Comparison of ENCODE assay signal across 35 mouse cellular contexts in genomic region chr1:107528325-107529078, GRCm38 (mm10). TPM values are rescaled to one million over a fixed set of nuclear protein-coding genes. Genes with fewer than 3 reads are reported as not detected.
A peak's percentile ranks its signal among the peaks of the same experiment; 100 is the strongest.
DNase-seq lines count a peak whose midpoint lies in the region; ATAC-seq and TF ChIP-seq lines count a peak whose summit lies in the region.
"Had no signal": no experiment of that assay in that cellular context is flagged by ENCODE, and none has a peak within 500 bp of the region (broad histone marks: within the 10 kb centered on the region; RNA-seq: fewer than 3 reads in every experiment).

No protein-coding gene starts in this region.

- H3K27me3 ChIP-seq in embryonic facial prominence, embryonic 14.5 days (replicated peaks; ENCODE audit: control insufficient read depth, insufficient read depth, low read length): no peaks in the 10 kb centered on the region
- H3K27me3 ChIP-seq in embryonic facial prominence, embryonic 10.5 days (replicated peaks; ENCODE audit: low read depth, poor library complexity, severe bottlenecking): no peaks in the 10 kb centered on the region
- H3K27me3 ChIP-seq in stomach, postnatal 0 days (ENCODE audit: control insufficient read depth, insufficient read depth, low read length): no peaks in the 10 kb centered on the region
- no peaks in the 10 kb centered on the region for H3K27me3 ChIP-seq in midbrain, embryonic 10.5 days (ENCODE audit: low read depth, poor library complexity, severe bottlenecking)
- H3K27me3 ChIP-seq: heart, embryonic 15.5 days; kidney, embryonic 15.5 days; liver, embryonic 15.5 days; lung, embryonic 15.5 days; neural tube, embryonic 13.5 days had no signal

- TF ChIP-seq CTCF in embryonic fibroblast, embryonic 13.5 days (IDR thresholded peaks at IDR 0.05; ENCODE audit: borderline replicate concordance, insufficient read depth, low read length): no peak
- TF ChIP-seq CTCF in stomach, postnatal 0 days (IDR thresholded peaks at IDR 0.05; ENCODE audit: low read depth): no peak

- ATAC-seq in embryonic facial prominence, embryonic 14.5 days (ENCODE audit: low read depth): no peak
- ATAC-seq in megakaryocyte, adult 5-6 weeks (ENCODE audit: poor library complexity, severe bottlenecking): peak; percentile 79
- ATAC-seq in stomach, postnatal 0 days (ENCODE audit: low FRiP score, low TSS enrichment): no peak; the same call in 1 of the 2 replicates
- ATAC-seq: forebrain, embryonic 16.5 days; hindbrain, embryonic 16.5 days had no signal

- peak; percentile 68 for DNase-seq in embryonic facial prominence, embryonic 14.5 days (ENCODE audit: low spot score)
- no peak for DNase-seq in embryonic facial prominence, embryonic 10.5 days (ENCODE audit: low spot score)
- DNase-seq in stomach, postnatal 0 days (ENCODE audit: low spot score): no peak
- no peak for DNase-seq in yolk sac, embryonic 10.5 days (ENCODE audit: low spot score)
- no peak for DNase-seq in right cerebral cortex, postnatal 14 days
- DNase-seq in midbrain, embryonic 10.5 days (ENCODE audit: low spot score): no peak
- DNase-seq: adrenal gland, postnatal 14 days; cerebellum, adult 18-20 months; cerebellum, postnatal 10 days; kidney, adult 18-20 months; kidney, postnatal 36 days; left cerebral cortex, postnatal 4 days; liver; spleen, adult 18-20 months; thymus, adult 18-20 months; thymus, postnatal 25 days had no signal

- no peaks in the 10 kb centered on the region for H3K36me3 ChIP-seq in embryonic facial prominence, embryonic 14.5 days (ENCODE audit: control insufficient read depth, insufficient read depth, low read length)
- H3K36me3 ChIP-seq in embryonic facial prominence, embryonic 10.5 days (replicated peaks): no peaks in the 10 kb centered on the region
- no peaks in the 10 kb centered on the region for H3K36me3 ChIP-seq in stomach, postnatal 0 days (ENCODE audit: control insufficient read depth, insufficient read depth, low read length)
- H3K36me3 ChIP-seq in midbrain, embryonic 10.5 days: no peaks in the 10 kb centered on the region
- H3K36me3 ChIP-seq: G1E; heart, embryonic 15.5 days; kidney, embryonic 15.5 days; liver, embryonic 15.5 days; lung, embryonic 15.5 days; neural tube, embryonic 13.5 days had no signal

- no peak overlapping the region for H3K4me2 ChIP-seq in embryonic facial prominence, embryonic 14.5 days (ENCODE audit: low read depth, low read length)
- no peak overlapping the region for H3K4me2 ChIP-seq in stomach, postnatal 0 days (replicated peaks; ENCODE audit: low read depth)
- H3K4me2 ChIP-seq: heart, embryonic 15.5 days; kidney, embryonic 15.5 days; liver, embryonic 15.5 days; lung, embryonic 15.5 days; midbrain, embryonic 11.5 days; neural tube, embryonic 13.5 days had no signal

- TF ChIP-seq POLR2A in embryonic fibroblast, embryonic 13.5 days (IDR thresholded peaks at IDR 0.05; ENCODE audit: low read depth, low read length): no peak

- no peak overlapping the region for H3K9ac ChIP-seq in embryonic facial prominence, embryonic 14.5 days (ENCODE audit: low read depth, low read length)
- no peak overlapping the region for H3K9ac ChIP-seq in stomach, postnatal 0 days (ENCODE audit: low read length)
- H3K9ac ChIP-seq: heart, embryonic 15.5 days; kidney, embryonic 15.5 days; liver, embryonic 15.5 days; lung, embryonic 15.5 days; neural tube, embryonic 13.5 days had no signal

- no peaks in the 10 kb centered on the region for H3K4me1 ChIP-seq in embryonic facial prominence, embryonic 14.5 days (ENCODE audit: control insufficient read depth, insufficient read depth, low read length)
- no peaks in the 10 kb centered on the region for H3K4me1 ChIP-seq in embryonic facial prominence, embryonic 10.5 days
- H3K4me1 ChIP-seq in embryonic fibroblast, embryonic 13.5 days (ENCODE audit: control insufficient read depth, insufficient read depth, low read length): no peaks in the 10 kb centered on the region; the same call in 1 of the 2 replicates
- no peaks in the 10 kb centered on the region for H3K4me1 ChIP-seq in stomach, postnatal 0 days (replicated peaks; ENCODE audit: control insufficient read depth, insufficient read depth)
- H3K4me1 ChIP-seq in midbrain, embryonic 10.5 days: no peaks in the 10 kb centered on the region
- H3K4me1 ChIP-seq: heart, embryonic 15.5 days; kidney, embryonic 15.5 days; liver, embryonic 15.5 days; lung, embryonic 15.5 days; neural tube, embryonic 13.5 days had no signal

- peak; percentile 25 for TF ChIP-seq EP300 in stomach, postnatal 0 days (optimal IDR thresholded peaks at IDR 0.05)

- no peaks in the 10 kb centered on the region for H3K9me3 ChIP-seq in embryonic facial prominence, embryonic 14.5 days (ENCODE audit: control insufficient read depth, low read length)
- no peaks in the 10 kb centered on the region for H3K9me3 ChIP-seq in embryonic facial prominence, embryonic 10.5 days
- H3K9me3 ChIP-seq in stomach, postnatal 0 days (ENCODE audit: control insufficient read depth, low read length): no peaks in the 10 kb centered on the region
- no peaks in the 10 kb centered on the region for H3K9me3 ChIP-seq in midbrain, embryonic 10.5 days (replicated peaks)
- H3K9me3 ChIP-seq: heart, embryonic 15.5 days; kidney, embryonic 15.5 days; liver, embryonic 15.5 days; lung, embryonic 15.5 days; neural tube, embryonic 13.5 days had no signal

- WGBS in embryonic facial prominence, embryonic 14.5 days: 65% methylated on average over 3 of the region's 3 CpGs
- 83% methylated on average over 3 of the region's 3 CpGs for WGBS in embryonic facial prominence, embryonic 10.5 days
- WGBS in stomach, postnatal 0 days: 58% methylated on average over 3 of the region's 3 CpGs
- WGBS in midbrain, embryonic 10.5 days: 83% methylated on average over 3 of the region's 3 CpGs

- H3K4me3 ChIP-seq in embryonic facial prominence, embryonic 14.5 days (ENCODE audit: low read depth, low read length): no peak overlapping the region
- H3K4me3 ChIP-seq in embryonic facial prominence, embryonic 10.5 days: no peak overlapping the region
- no peak overlapping the region for H3K4me3 ChIP-seq in embryonic fibroblast, embryonic 13.5 days (ENCODE audit: insufficient read depth, low read length)
- H3K4me3 ChIP-seq in stomach, postnatal 0 days (ENCODE audit: low read depth, low read length): no peak overlapping the region
- H3K4me3 ChIP-seq in midbrain, embryonic 10.5 days: no peak overlapping the region
- H3K4me3 ChIP-seq: heart, embryonic 15.5 days; kidney, embryonic 15.5 days; layer of hippocampus, adult 2 months; liver, embryonic 15.5 days; lung, embryonic 15.5 days; myocyte; neural tube, embryonic 13.5 days had no signal

- H3K27ac ChIP-seq in embryonic facial prominence, embryonic 14.5 days (replicated peaks; ENCODE audit: low read depth, low read length): no peak overlapping the region
- no peak overlapping the region for H3K27ac ChIP-seq in embryonic facial prominence, embryonic 10.5 days (replicated peaks)
- H3K27ac ChIP-seq in embryonic fibroblast, embryonic 13.5 days (ENCODE audit: insufficient read depth, low read length): peak overlapping the region; percentile 34
- H3K27ac ChIP-seq in stomach, postnatal 0 days (replicated peaks): no peak overlapping the region
- no peak overlapping the region for H3K27ac ChIP-seq in midbrain, embryonic 10.5 days (replicated peaks)
- H3K27ac ChIP-seq: heart, embryonic 15.5 days; kidney, embryonic 15.5 days; layer of hippocampus, adult 2 months; liver, embryonic 15.5 days; lung, embryonic 15.5 days; neural tube, embryonic 13.5 days had no signal

RNA-seq across cellular contexts. Expression of gene Serpinb2, which starts 17.3 kb away (rescaled TPM):
- polyA plus RNA-seq in embryonic facial prominence, embryonic 14.5 days (2014; fragmentation: Nextera tagmentation; extraction: Ambion mirVana): 2.2 and 3.2 TPM in 2 replicates
- 0.25 TPM in 1 of 2 replicates, not detected in the other for polyA plus RNA-seq in embryonic facial prominence, embryonic 10.5 days (2016; fragmentation: Nextera tagmentation; extraction: Ambion mirVana)
- 0.26 and 1.2 TPM in 2 replicates for polyA plus RNA-seq in embryonic fibroblast, embryonic 13.5 days (2011; ENCODE audit: insufficient read length, low read depth, missing spikeins)
- 38.0 and 40.7 TPM in 2 replicates for total RNA-seq in megakaryocyte, adult 5-6 weeks (2015)
- total RNA-seq in megakaryocyte, adult 5-6 weeks (2017): 9.6 and 13.5 TPM in 2 replicates
- polyA plus RNA-seq in stomach, postnatal 0 days (2015; fragmentation: Nextera tagmentation; extraction: Ambion mirVana): 37.2 and 41.3 TPM in 2 replicates
- not detected in 2 replicates for polyA plus RNA-seq in midbrain, embryonic 10.5 days (2016; fragmentation: Nextera tagmentation; extraction: Ambion mirVana)
- total RNA-seq: G1E; gastrocnemius, adult 8-10 months; layer of hippocampus, adult 2 months; layer of hippocampus, postnatal 14 days; left cerebral cortex, postnatal 4 days had no signal
- polyA plus RNA-seq: cortical plate, adult 2 months; hindbrain, embryonic 11.5 days; intestine, embryonic 14.5 days; midbrain, embryonic 16.5 days had no signal
